Mouse (Mus musculus): ENCODE measurements around the gene Nr1d1. TPM values are rescaled to one million over a fixed set of nuclear protein-coding genes. Genes with fewer than 3 reads are reported as not detected.
A peak's percentile ranks its signal among the peaks of the same experiment; 100 is the strongest.

Gene Nr1d1
- total and polyA plus RNA-seq, 2 experiments = 19.0 to 106 TPM

GRCm38 (mm10) chr11:98752562-98753140 lies 22.5 kb downstream of the Nr1d1 start:
- Histone ChIP-seq H3K4me1 (ENCODE audit: control insufficient read depth, insufficient read depth, low read length) (peaks cover 14% of the 10 kb centered on the region), H3K4me3 (ENCODE audit: insufficient read depth, low read depth, low read length) (no peak overlapping the region), H3K36me3 (ENCODE audit: control insufficient read depth, insufficient read depth, low read length) (no peaks in the 10 kb centered on the region), H3K27me3 (ENCODE audit: control insufficient read depth, insufficient read depth, low read length) (no peaks in the 10 kb centered on the region), H3K9ac (ENCODE audit: low read depth, low read length) (no peak overlapping the region), H3K79me2 (ENCODE audit: control insufficient read depth, insufficient read depth, low read length) (peaks cover 21% of the 10 kb centered on the region; the same call in 1 of the 2 replicates), H3K27ac (replicated peaks; ENCODE audit: insufficient read depth, low read depth, low read length) (no peak overlapping the region)
- no peak for DNase-seq (ENCODE audit: extremely low read depth, low read depth, low spot score)
- no peak for TF ChIP-seq POLR2A (IDR thresholded peaks at IDR 0.05; ENCODE audit: extremely low read depth, insufficient read depth, low read length)
- no peak for TF ChIP-seq CTCF (IDR thresholded peaks at IDR 0.05; ENCODE audit: low read depth, low read length)
- WGBS = 84% methylated on average over 10 of the region's 10 CpGs

DNA sequence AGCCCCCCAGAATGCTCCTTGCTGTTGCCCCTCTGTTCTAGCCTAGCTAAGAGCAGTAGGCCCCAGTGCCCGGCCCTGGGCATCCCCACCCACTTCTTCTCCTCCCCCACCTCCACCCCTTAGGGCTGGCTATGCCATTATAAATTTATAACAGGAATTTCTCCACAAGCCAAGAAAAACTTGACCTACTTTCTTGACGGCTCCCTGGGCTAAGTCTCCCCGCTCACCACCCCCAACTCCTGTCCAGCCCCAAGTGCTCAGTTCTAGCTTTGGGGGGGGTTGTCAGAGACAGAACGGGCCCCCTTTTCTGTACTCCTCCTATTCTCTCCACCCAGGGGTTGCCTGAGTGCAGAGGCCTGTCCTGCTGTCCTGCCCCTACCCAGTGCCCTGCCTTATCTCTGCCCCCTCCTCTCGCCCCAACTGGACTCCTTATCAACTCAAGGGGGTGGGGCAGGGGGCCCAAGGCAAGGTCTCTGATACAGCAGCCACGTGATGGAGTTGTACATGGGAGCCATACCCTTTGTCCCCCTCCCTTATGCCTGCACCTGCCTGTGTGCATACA lies 23.8 kb downstream of the Nr1d1 start:
- Histone ChIP-seq H3K4me3 (ENCODE audit: insufficient read depth, low read depth, low read length) (no peak overlapping the region), H3K36me3 (ENCODE audit: control insufficient read depth, insufficient read depth, low read length) (no peaks in the 10 kb centered on the region), H3K9ac (ENCODE audit: low read depth, low read length) (no peak overlapping the region), H3K27ac (replicated peaks; ENCODE audit: insufficient read depth, low read depth, low read length) (no peak overlapping the region), H3K79me2 (ENCODE audit: control insufficient read depth, insufficient read depth, low read length) (peaks cover 22% of the 10 kb centered on the region; the same call in 1 of the 2 replicates), H3K27me3 (ENCODE audit: control insufficient read depth, insufficient read depth, low read length) (no peaks in the 10 kb centered on the region), H3K4me1 (ENCODE audit: control insufficient read depth, insufficient read depth, low read length) (peaks cover 23% of the 10 kb centered on the region)
- WGBS = 24% methylated on average over 6 of the region's 6 CpGs
- DNase-seq (ENCODE audit: extremely low read depth, low read depth, low spot score) = no peak
- no peak for TF ChIP-seq POLR2A (IDR thresholded peaks at IDR 0.05; ENCODE audit: extremely low read depth, insufficient read depth, low read length)
- TF ChIP-seq CTCF (IDR thresholded peaks at IDR 0.05; ENCODE audit: low read depth, low read length) = no peak

GRCm38 (mm10) chr11:98750351-98751201 lies 24.6 kb downstream of the Nr1d1 start:
- Histone ChIP-seq H3K36me3 (ENCODE audit: control insufficient read depth, insufficient read depth, low read length) (no peaks in the 10 kb centered on the region), H3K4me1 (ENCODE audit: control insufficient read depth, insufficient read depth, low read length) (peaks cover 25% of the 10 kb centered on the region), H3K9ac (ENCODE audit: low read depth, low read length) (peak overlapping the region; percentile 23; the same call in 1 of the 2 replicates), H3K4me3 (ENCODE audit: insufficient read depth, low read depth, low read length) (no peak overlapping the region), H3K27me3 (ENCODE audit: control insufficient read depth, insufficient read depth, low read length) (no peaks in the 10 kb centered on the region), H3K27ac (replicated peaks; ENCODE audit: insufficient read depth, low read depth, low read length) (no peak overlapping the region), H3K79me2 (ENCODE audit: control insufficient read depth, insufficient read depth, low read length) (peaks cover 22% of the 10 kb centered on the region; the same call in 1 of the 2 replicates)
- TF ChIP-seq POLR2A (IDR thresholded peaks at IDR 0.05; ENCODE audit: extremely low read depth, insufficient read depth, low read length) (no peak), CTCF (IDR thresholded peaks at IDR 0.05; ENCODE audit: low read depth, low read length) (no peak)
- DNase-seq (ENCODE audit: extremely low read depth, low read depth, low spot score) = no peak
- WGBS = 22% methylated on average over 17 of the region's 17 CpGs

DNA sequence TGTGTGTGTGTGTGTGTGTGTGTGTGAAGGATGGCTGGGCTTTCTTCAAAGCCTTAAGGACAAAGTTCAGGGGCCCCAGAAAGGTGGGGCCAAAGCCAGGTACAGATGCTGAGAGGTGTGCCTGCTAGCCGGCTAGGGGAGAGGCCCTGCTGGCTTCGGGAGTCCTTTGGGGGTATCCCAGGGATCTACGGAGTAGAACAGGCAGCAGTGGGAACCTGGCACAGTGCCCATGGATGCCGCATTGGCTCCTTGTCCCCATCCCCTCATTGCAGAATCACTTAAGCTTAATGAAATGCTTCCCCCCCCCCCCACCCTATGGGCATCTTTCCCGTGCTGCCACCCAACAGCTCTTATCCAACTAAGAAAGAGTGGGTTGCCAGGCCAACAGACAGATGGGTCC lies 25.4 kb downstream of the Nr1d1 start:
- Histone ChIP-seq H3K4me3 (ENCODE audit: insufficient read depth, low read depth, low read length) (no peak overlapping the region), H3K36me3 (ENCODE audit: control insufficient read depth, insufficient read depth, low read length) (no peaks in the 10 kb centered on the region), H3K79me2 (ENCODE audit: control insufficient read depth, insufficient read depth, low read length) (peaks cover 26% of the 10 kb centered on the region; the same call in 1 of the 2 replicates), H3K27ac (replicated peaks; ENCODE audit: insufficient read depth, low read depth, low read length) (no peak overlapping the region), H3K9ac (ENCODE audit: low read depth, low read length) (no peak overlapping the region), H3K27me3 (ENCODE audit: control insufficient read depth, insufficient read depth, low read length) (no peaks in the 10 kb centered on the region), H3K4me1 (ENCODE audit: control insufficient read depth, insufficient read depth, low read length) (peaks cover 24% of the 10 kb centered on the region)
- no peak for DNase-seq (ENCODE audit: extremely low read depth, low read depth, low spot score)
- 78% methylated on average over 5 of the region's 5 CpGs for WGBS
- no peak for TF ChIP-seq CTCF (IDR thresholded peaks at IDR 0.05; ENCODE audit: low read depth, low read length)
- TF ChIP-seq POLR2A (IDR thresholded peaks at IDR 0.05; ENCODE audit: extremely low read depth, insufficient read depth, low read length) = no peak

DNA sequence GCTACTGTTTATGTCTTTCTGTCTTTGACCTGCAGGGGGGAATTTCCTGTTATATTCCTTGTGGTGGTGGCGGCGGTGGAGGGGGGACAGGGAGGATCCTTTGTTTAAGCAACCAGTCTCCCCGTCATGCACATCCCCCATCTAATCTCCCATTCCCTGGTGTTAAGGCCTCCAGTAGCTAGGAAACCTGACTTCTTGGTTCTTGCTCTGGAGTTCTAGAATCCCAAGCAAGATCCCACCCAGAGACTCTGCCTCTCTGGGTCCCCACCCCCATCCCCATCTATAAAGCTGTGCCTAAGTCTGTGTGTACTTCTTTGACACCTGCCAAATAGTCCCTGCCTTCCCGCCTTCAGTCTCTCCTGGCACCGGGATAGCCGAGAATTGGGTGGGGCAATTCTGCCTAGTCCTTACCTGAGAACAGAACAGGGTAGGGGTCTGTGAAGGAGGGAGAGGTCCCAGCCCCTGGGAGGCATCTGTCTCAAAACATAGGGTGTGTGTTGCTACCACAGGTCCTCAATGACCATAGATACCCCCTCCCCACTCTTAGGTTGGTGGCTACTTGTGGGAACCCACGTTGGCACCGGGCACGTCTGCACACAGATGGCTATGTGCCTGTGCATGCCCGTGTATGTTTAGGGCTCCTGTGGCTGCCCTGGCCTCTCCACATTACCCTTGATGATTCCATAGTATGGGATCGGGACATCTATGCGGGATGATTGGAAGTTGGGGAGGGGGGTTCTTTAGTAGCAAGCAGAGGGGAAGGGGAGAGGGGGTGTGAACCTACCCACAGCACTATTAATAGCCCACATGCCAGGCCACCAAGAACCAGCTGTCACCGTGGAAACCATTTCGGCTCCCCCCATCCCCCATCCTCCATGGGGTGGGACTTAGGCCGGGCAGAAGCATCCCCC lies 26.4 kb downstream of the Nr1d1 start:
- H3K79me2 ChIP-seq (ENCODE audit: control insufficient read depth, insufficient read depth, low read length) = peaks cover 31% of the 10 kb centered on the region; the same call in 1 of the 2 replicates
- TF ChIP-seq CTCF (IDR thresholded peaks at IDR 0.05; ENCODE audit: low read depth, low read length) = no peak
- no peak for TF ChIP-seq POLR2A (IDR thresholded peaks at IDR 0.05; ENCODE audit: extremely low read depth, insufficient read depth, low read length)
- DNase-seq (ENCODE audit: extremely low read depth, low read depth, low spot score) = no peak
- H3K27ac ChIP-seq (replicated peaks; ENCODE audit: insufficient read depth, low read depth, low read length) = no peak overlapping the region
- H3K27me3 ChIP-seq (ENCODE audit: control insufficient read depth, insufficient read depth, low read length) = no peaks in the 10 kb centered on the region
- 72% methylated on average over 15 of the region's 15 CpGs for WGBS
- no peaks in the 10 kb centered on the region for H3K36me3 ChIP-seq (ENCODE audit: control insufficient read depth, insufficient read depth, low read length)
- no peak overlapping the region for H3K4me3 ChIP-seq (ENCODE audit: insufficient read depth, low read depth, low read length)
- no peak overlapping the region for H3K9ac ChIP-seq (ENCODE audit: low read depth, low read length)
- peaks cover 21% of the 10 kb centered on the region for H3K4me1 ChIP-seq (ENCODE audit: control insufficient read depth, insufficient read depth, low read length)

All from liver, adult 2 months (tissue).